Mouse (Mus musculus) WW6 (cell line): Measurements from ENCODE around the gene Skint9.
"Not testable (repeated sequence)": the region's sequence is repeated elsewhere in the genome, so short reads cannot be mapped to it uniquely, and the experiment has no call there.

Experiments
- DNase-seq: peaks from one replicate; pipeline ENCODE4 v3.0.0-alpha.2; 2013; ENCODE audit warnings: low read depth, low spot score

Skint9 gene

GRCm38 (mm10) chr4:112433885-112434284 lies at the start of gene Skint9:
Gene Skint9, minus strand, starts transcription at chr4:112433985.
- DNase-seq, result no peak

DNA sequence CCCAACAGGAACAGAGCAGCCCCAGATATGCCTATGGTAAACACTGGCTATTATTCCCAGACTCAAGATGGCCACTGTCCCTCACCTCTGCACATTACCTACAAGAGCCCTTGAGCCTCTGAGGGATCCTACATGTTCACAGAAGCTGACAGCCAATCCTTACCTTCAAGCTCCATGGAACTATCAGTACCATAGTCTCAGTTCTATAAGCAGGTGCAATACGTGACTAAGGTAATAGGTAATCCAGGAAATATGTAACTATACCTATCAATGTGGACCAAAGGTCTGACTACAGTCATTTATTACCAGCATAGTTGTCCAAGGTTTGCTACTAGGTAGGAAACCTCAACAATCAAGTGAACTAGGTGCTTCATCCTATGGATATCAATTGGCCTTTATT lies 1.1 kb downstream of the Skint9 start:
- DNase-seq, result no peak

GRCm38 (mm10) chr4:112432223-112432622 lies 1.6 kb downstream of the Skint9 start:
- no peak for DNase-seq

- not testable (repeated sequence) for DNase-seq
Observed at GRCm38 (mm10) chr4:112349111-112349510, 84.7 kb downstream of the Skint9 start.
